Mouse (Mus musculus): ENCODE results near the gene Tbc1d19. TPM values are rescaled to one million over a fixed set of nuclear protein-coding genes. Genes with fewer than 3 reads are reported as not detected.

Gene Tbc1d19
- polyA plus RNA-seq, 1 experiment from 2014 or later, result 36.9 TPM

DNA sequence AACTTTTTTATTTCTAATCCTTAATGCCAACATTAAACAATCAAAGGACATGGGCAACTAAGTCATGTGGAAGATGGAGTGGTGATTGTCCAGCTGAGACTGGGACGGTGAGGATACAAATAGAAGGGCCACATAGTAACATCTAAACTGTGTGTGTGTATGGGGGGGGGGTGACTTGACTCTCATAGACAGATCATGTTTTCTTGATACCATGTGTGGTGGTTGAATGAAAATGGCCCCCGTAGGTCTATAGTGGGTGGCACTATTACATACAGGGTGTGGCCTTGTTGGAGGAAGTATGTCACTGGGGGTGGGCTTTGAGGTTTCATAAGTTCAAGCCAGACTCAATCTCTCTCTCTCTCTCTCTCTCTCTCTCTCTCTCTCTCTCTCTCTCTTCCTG, 124.6 kb downstream of the Tbc1d19 start:
- H3K27me3 ChIP-seq (replicated peaks), result peaks cover 7% of the 10 kb centered on the region; the same call in 1 of the 2 replicates
- no peak overlapping the region for H3K27ac ChIP-seq (ENCODE audit: poor library complexity, severe bottlenecking)
- H3K4me3 ChIP-seq, result no peak overlapping the region
- no peak overlapping the region for H3K4me2 ChIP-seq
- H3K9me3 ChIP-seq (replicated peaks), result no peaks in the 10 kb centered on the region
- H3K4me1 ChIP-seq (replicated peaks), result peaks cover 5% of the 10 kb centered on the region; the same call in 1 of the 2 replicates
- ATAC-seq (ENCODE audit: insufficient number of reproducible peaks, low FRiP score), result no peak
- no peak overlapping the region for H3K9ac ChIP-seq
- 85% methylated on average over 2 of the region's 2 CpGs for WGBS
- no peaks in the 10 kb centered on the region for H3K36me3 ChIP-seq

DNA sequence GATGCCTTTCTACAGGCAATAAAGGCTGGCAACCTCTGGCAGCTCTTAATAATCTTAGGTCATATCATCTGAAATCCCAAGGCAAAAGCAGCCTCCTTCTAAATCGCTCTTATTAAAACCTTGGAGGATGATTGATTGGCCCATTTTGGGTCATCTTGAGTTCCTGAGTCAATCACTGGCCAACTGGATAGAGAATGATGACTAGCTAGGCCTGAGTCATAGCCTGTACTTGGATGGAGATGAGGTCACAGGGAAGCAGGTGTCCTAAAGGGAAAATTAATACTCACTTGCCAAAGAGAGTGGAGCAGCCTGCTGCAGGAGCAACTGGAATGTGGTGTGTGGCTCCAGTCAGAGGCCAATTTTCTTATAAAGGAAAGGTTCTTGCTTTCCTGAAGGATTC, 125.4 kb downstream of the Tbc1d19 start:
- 91% methylated on average over 1 of the region's 1 CpGs for WGBS
- H3K4me2 ChIP-seq, result no peak overlapping the region
- no peaks in the 10 kb centered on the region for H3K9me3 ChIP-seq (replicated peaks)
- no peak for ATAC-seq (ENCODE audit: insufficient number of reproducible peaks, low FRiP score)
- peaks cover 5% of the 10 kb centered on the region; the same call in 1 of the 2 replicates for H3K4me1 ChIP-seq (replicated peaks)
- no peak overlapping the region for H3K9ac ChIP-seq
- H3K27me3 ChIP-seq (replicated peaks), result peaks cover 4% of the 10 kb centered on the region; the same call in 1 of the 2 replicates
- no peaks in the 10 kb centered on the region for H3K36me3 ChIP-seq
- H3K27ac ChIP-seq (ENCODE audit: poor library complexity, severe bottlenecking), result no peak overlapping the region
- no peak overlapping the region for H3K4me3 ChIP-seq

DNA sequence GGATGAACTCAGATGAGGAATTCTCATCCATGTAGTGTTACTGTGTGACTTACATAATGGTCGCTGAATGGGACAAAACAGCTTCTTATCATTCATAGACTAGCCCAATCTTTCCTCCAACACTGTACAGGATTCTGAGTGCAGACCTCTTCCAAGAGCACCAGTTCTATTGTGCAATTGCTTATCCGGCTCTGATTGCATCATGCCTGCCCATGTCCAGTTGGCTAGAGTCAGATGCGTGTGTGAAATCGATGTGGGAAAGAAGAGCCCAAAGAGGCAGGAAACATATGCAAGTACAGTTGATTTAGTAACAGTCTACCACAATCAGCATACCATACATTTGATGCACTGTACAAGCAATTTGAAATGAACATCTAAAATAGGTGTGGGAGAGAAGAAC, 127.8 kb downstream of the Tbc1d19 start:
- Histone ChIP-seq H3K4me1 (replicated peaks) (peaks cover 14% of the 10 kb centered on the region), H3K9me3 (replicated peaks) (no peaks in the 10 kb centered on the region), H3K4me2 (no peak overlapping the region), H3K36me3 (no peaks in the 10 kb centered on the region), H3K27me3 (replicated peaks) (0 out of 2 replicates have a peak, but pooled peaks cover 2% of the 10 kb centered on the region), H3K9ac (no peak overlapping the region), H3K27ac (ENCODE audit: poor library complexity, severe bottlenecking) (no peak overlapping the region), H3K4me3 (no peak overlapping the region)
- ATAC-seq (ENCODE audit: insufficient number of reproducible peaks, low FRiP score), result no peak; the same call in 1 of the 2 replicates
- WGBS, result 72% methylated on average over 4 of the region's 4 CpGs

DNA sequence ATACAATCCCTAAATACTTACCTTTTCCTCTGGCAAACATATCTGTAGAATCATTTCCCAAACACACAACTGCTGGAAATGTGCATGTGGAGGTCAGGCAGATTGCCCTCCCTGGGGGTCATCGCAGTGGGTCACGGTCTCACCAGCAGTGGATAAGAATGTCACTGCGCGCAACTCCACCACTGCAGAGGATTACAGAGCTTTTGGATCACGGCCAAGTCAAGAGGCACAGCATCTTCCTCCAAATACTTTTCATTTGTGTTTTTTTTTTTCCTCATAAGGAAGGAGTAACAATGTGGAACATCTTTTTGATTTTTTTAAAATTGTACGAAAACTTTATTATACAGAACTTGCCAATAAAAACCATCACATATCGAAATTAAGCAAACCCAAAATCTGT, 129.6 kb downstream of the Tbc1d19 start:
- 65% methylated on average over 7 of the region's 7 CpGs for WGBS
- Histone ChIP-seq H3K27me3 (replicated peaks) (no peaks in the 10 kb centered on the region), H3K4me2 (no peak overlapping the region), H3K36me3 (no peaks in the 10 kb centered on the region), H3K9ac (no peak overlapping the region), H3K9me3 (replicated peaks) (no peaks in the 10 kb centered on the region), H3K27ac (ENCODE audit: poor library complexity, severe bottlenecking) (no peak overlapping the region), H3K4me1 (replicated peaks) (peaks cover 18% of the 10 kb centered on the region), H3K4me3 (no peak overlapping the region)
- no peak for ATAC-seq (ENCODE audit: insufficient number of reproducible peaks, low FRiP score)

DNA sequence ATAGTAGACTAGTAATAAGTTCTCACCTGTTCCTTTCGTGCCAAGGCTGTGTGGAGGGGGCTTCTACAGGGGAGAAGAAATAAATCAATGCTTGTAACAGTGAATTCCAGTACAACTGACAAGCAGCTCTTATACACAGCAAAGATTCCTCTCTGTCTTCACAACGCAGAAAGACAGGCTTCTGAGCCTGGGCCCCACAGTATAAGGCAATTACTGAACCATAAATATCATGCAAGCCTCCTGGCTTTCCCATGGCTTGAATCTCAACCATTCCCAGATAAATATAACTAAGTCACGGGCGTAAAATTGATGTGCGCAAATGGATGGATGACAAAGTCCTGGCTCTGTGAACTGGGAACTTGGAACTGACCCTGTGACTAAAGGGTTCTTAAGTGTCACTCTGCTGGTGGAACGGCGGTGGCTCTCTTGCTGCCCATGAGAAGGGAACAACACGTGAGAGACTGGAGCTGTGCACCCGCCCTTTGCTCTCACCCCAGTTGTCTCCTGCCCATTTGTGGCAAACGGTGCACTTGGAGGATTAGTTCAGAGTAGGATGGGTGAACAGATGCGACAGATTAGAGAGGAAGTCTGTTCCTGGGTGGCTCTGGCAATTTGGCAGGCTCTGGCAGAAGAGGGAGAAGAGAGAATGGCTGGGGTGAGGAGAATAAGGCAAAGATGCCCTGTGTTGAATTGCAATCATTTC, 132.1 kb downstream of the Tbc1d19 start:
- Histone ChIP-seq H3K4me3 (no peak overlapping the region), H3K4me1 (replicated peaks) (peaks cover 18% of the 10 kb centered on the region), H3K4me2 (no peak overlapping the region), H3K9me3 (replicated peaks) (no peaks in the 10 kb centered on the region), H3K27me3 (replicated peaks) (peaks cover 7% of the 10 kb centered on the region; the same call in 1 of the 2 replicates), H3K27ac (ENCODE audit: poor library complexity, severe bottlenecking) (no peak overlapping the region), H3K36me3 (no peaks in the 10 kb centered on the region), H3K9ac (no peak overlapping the region)
- no peak for ATAC-seq (ENCODE audit: insufficient number of reproducible peaks, low FRiP score)
- WGBS, result 51% methylated on average over 11 of the region's 11 CpGs

DNA sequence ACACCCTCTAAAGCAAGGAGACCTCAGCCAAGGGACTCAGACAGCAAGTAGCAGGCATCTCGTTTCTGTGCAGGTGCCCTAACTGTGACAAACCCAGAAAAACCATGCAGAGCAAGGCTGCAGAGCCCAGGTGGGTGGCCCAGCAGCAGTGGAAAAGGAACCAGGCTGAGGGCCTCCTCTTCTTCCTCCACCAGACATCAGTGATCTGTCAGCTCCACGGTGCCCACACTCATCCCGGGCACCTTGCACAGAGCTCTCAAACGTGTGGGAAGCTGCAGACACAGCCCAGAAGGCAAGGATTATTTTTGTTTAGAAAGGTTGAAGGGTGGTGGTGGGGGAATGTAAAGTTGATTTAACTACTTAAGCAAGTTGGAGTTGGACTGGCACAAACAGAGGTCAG, 132.9 kb downstream of the Tbc1d19 start:
- no peak for ATAC-seq (ENCODE audit: insufficient number of reproducible peaks, low FRiP score)
- Histone ChIP-seq H3K9ac (no peak overlapping the region), H3K36me3 (no peaks in the 10 kb centered on the region), H3K4me3 (no peak overlapping the region), H3K4me1 (replicated peaks) (peaks cover 22% of the 10 kb centered on the region), H3K27me3 (replicated peaks) (peaks cover 7% of the 10 kb centered on the region; the same call in 1 of the 2 replicates), H3K4me2 (no peak overlapping the region), H3K27ac (ENCODE audit: poor library complexity, severe bottlenecking) (no peak overlapping the region), H3K9me3 (replicated peaks) (no peaks in the 10 kb centered on the region)
- WGBS, result 63% methylated on average over 4 of the region's 4 CpGs

DNA sequence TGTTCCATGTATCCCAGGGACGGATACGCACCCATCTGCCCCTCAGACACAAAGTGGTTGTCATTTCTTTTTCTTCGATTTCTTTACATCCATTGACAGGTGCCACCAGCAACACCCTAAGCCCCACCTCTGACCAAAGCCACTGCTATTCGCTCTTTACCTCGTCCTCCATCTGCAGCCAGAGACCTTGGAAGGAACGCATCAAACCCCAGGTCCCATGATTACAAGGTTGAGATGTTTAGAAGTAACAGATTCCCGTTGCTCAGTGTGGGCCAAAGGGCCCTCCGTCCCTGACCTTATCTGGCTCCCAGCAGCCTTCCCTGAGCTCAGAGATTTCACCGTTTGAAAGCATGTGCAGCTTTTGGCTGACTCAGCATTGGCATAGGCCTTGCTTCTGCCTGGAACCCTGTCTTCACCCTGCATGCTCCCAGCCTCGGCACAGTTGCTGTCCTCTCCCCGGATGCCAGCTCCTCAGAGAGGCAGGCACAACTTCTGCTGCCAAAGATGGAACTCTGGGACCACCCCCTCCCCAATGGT, 134.0 kb downstream of the Tbc1d19 start:
- Histone ChIP-seq H3K9me3 (replicated peaks) (no peaks in the 10 kb centered on the region), H3K27me3 (replicated peaks) (peaks cover 7% of the 10 kb centered on the region; the same call in 1 of the 2 replicates), H3K4me1 (replicated peaks) (peaks cover 30% of the 10 kb centered on the region), H3K4me2 (no peak overlapping the region), H3K36me3 (no peaks in the 10 kb centered on the region), H3K9ac (no peak overlapping the region), H3K4me3 (no peak overlapping the region), H3K27ac (ENCODE audit: poor library complexity, severe bottlenecking) (no peak overlapping the region)
- no peak for ATAC-seq (ENCODE audit: insufficient number of reproducible peaks, low FRiP score)
- 67% methylated on average over 11 of the region's 11 CpGs for WGBS

DNA sequence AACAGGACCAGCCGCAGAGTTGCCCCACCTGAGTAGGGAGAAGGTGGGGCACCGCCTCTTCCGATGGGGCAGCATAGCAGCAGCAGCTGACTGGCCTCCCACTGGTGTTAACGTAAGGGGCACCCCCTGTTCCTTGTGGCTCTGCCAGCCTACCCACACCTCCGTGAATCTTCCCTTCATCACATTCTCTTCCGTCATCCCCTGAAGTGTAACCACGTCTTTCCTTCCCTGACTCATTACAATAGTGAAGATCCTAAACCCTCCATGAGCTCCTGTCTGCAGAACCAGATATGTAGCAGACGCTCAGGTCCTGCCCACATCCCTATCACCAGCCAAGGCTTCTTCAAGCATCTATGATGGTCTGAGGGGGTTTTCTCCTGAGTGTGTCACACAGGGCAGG, 137.3 kb downstream of the Tbc1d19 start:
- peaks cover 7% of the 10 kb centered on the region; the same call in 1 of the 2 replicates for H3K27me3 ChIP-seq (replicated peaks)
- no peaks in the 10 kb centered on the region for H3K36me3 ChIP-seq
- H3K9ac ChIP-seq, result no peak overlapping the region
- no peak for ATAC-seq (ENCODE audit: insufficient number of reproducible peaks, low FRiP score)
- no peak overlapping the region for H3K27ac ChIP-seq (ENCODE audit: poor library complexity, severe bottlenecking)
- peaks cover 25% of the 10 kb centered on the region for H3K4me1 ChIP-seq (replicated peaks)
- H3K9me3 ChIP-seq (replicated peaks), result no peaks in the 10 kb centered on the region
- no peak overlapping the region for H3K4me3 ChIP-seq
- 79% methylated on average over 8 of the region's 8 CpGs for WGBS
- no peak overlapping the region for H3K4me2 ChIP-seq

DNA sequence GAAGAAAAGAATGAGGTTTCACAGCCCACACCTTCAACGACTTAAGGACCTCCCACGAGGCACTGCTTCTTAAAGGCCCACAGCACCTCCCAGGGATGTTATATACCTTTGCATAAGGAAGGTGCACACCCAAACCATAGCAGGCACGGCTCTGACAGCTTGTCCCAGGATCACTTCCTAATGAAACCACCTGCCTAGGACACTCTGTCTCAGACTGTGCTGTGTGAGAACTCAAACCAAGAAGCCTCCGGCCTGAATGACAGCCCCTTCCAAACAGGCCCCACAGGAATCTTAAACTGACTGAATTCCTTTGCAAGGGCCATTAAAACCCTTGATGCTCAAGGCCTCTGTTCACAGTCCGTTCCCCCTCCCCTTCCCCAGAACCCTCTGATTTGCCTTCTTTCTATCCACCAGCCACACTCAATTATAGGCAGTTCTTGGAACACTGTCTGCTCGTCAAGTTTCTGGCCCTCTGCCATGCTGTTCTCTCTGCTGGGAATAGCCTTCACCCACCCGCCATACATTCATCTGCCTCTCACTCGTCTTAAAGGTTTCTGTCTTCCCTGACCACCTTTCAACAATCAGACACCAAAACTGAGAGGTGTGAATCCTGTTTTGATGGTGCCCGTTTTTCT, 138.3 kb downstream of the Tbc1d19 start:
- peaks cover 25% of the 10 kb centered on the region for H3K4me1 ChIP-seq (replicated peaks)
- no peak overlapping the region for H3K27ac ChIP-seq (ENCODE audit: poor library complexity, severe bottlenecking)
- no peak overlapping the region for H3K9ac ChIP-seq
- peaks cover 7% of the 10 kb centered on the region; the same call in 1 of the 2 replicates for H3K27me3 ChIP-seq (replicated peaks)
- no peak for ATAC-seq (ENCODE audit: insufficient number of reproducible peaks, low FRiP score)
- no peaks in the 10 kb centered on the region for H3K36me3 ChIP-seq
- WGBS, result 43% methylated on average over 9 of the region's 9 CpGs
- H3K4me3 ChIP-seq, result no peak overlapping the region
- no peak overlapping the region for H3K4me2 ChIP-seq
- no peaks in the 10 kb centered on the region for H3K9me3 ChIP-seq (replicated peaks)

DNA sequence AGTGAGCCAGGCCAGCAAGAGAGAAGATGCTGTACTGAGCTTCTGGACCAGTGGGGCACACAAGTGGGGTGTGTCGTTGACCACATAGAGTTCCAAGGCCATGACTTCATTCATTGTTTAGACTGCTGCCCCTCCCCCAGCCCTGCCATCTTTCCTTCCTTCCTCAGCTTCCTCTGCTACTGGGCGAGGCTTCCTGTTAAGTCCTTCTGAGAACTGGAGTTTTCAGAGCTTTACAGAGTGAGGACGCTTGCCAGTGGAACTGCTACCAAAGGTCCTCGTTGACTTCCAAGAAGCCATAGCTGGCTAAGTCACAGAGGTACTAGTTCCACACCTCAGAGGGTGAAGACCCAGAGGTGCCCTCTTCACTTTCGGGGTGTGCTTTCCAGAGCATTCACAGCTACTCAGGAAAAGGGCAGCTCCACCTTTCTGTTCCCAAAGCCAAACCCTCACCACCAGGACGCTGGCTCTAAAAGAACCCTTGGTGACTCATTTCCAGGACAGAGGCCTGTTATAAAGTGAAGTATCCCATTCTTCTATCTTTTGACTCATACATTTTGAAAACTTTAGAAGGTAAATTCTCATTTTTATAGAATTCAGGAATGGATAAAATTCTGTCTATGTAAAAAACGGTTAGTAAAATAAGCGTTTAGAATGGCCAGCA, 139.3 kb downstream of the Tbc1d19 start:
- H3K4me1 ChIP-seq (replicated peaks), result peaks cover 21% of the 10 kb centered on the region
- no peaks in the 10 kb centered on the region for H3K36me3 ChIP-seq
- H3K9me3 ChIP-seq (replicated peaks), result no peaks in the 10 kb centered on the region
- H3K4me3 ChIP-seq, result no peak overlapping the region
- H3K4me2 ChIP-seq, result no peak overlapping the region
- peak; percentile 61; the same call in 1 of the 2 replicates for ATAC-seq (ENCODE audit: insufficient number of reproducible peaks, low FRiP score)
- peak overlapping the region; percentile 51 for H3K27ac ChIP-seq (ENCODE audit: poor library complexity, severe bottlenecking)
- peaks cover 7% of the 10 kb centered on the region; the same call in 1 of the 2 replicates for H3K27me3 ChIP-seq (replicated peaks)
- WGBS, result 61% methylated on average over 8 of the region's 8 CpGs
- H3K9ac ChIP-seq, result no peak overlapping the region

DNA sequence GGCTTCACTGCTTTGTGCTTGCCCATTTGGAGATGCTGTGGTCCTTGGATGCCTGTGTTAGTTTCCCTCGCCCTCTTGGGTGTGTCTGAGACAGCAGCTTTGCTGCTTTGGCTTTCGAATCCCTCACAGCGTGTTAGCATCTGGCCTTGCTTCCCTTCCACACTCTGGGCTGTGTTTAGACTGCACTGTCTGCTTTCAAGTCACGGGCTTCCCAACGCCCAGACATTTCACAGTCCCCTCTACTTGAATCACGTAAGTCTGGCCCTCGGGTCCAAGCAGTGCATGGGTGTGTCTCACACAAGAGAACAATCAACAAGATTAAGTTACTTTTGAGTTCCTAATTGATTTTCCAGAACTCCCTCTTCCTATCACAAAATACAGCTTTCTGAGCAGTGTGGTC, 140.8 kb downstream of the Tbc1d19 start:
- 0 out of 2 replicates have a peak overlapping the region, but pooled peaks have one; percentile 32 for H3K27ac ChIP-seq (ENCODE audit: poor library complexity, severe bottlenecking)
- H3K4me2 ChIP-seq, result no peak overlapping the region
- 37% methylated on average over 7 of the region's 7 CpGs for WGBS
- H3K4me1 ChIP-seq (replicated peaks), result peaks cover 21% of the 10 kb centered on the region
- H3K27me3 ChIP-seq (replicated peaks), result no peaks in the 10 kb centered on the region
- H3K4me3 ChIP-seq, result no peak overlapping the region
- H3K9me3 ChIP-seq (replicated peaks), result 0 out of 2 replicates have a peak, but pooled peaks cover 1% of the 10 kb centered on the region
- no peak overlapping the region for H3K9ac ChIP-seq
- no peak for ATAC-seq (ENCODE audit: insufficient number of reproducible peaks, low FRiP score)
- no peaks in the 10 kb centered on the region for H3K36me3 ChIP-seq

All from heart, embryonic 12.5 days (tissue).